Mouse (Mus musculus): ENCODE results near the gene H2-Ke6. TPM values are rescaled to one million over a fixed set of nuclear protein-coding genes. Genes with fewer than 3 reads are reported as not detected.
A peak's percentile ranks its signal among the peaks of the same experiment; 100 is the strongest.
"Not testable (repeated sequence)": the region's sequence is repeated elsewhere in the genome, so short reads cannot be mapped to it uniquely, and the experiment has no call there.

H2-Ke6 gene
- polyA plus RNA-seq, 1 experiment from 2014 or later, result 35.6 TPM

GRCm38 (mm10) chr17:33995651-33996050 lies 32.2 kb downstream of the H2-Ke6 start:
- WGBS (ENCODE audit: missing documents), result 82% methylated on average over 3 of the region's 3 CpGs
- no peak overlapping the region for H3K4me3 ChIP-seq (ENCODE audit: inconsistent target)
- H3K36me3 ChIP-seq (ENCODE audit: inconsistent target), result peaks cover 27% of the 10 kb centered on the region; the same call in 1 of the 2 replicates
- peaks cover 24% of the 10 kb centered on the region; the same call in 1 of the 2 replicates for H3K79me2 ChIP-seq (ENCODE audit: inconsistent target)
- no peak overlapping the region for H3K27ac ChIP-seq

GRCm38 (mm10) chr17:33994959-33995358 lies 32.9 kb downstream of the H2-Ke6 start:
- Histone ChIP-seq H3K79me2 (ENCODE audit: inconsistent target) (peaks cover 24% of the 10 kb centered on the region; the same call in 1 of the 2 replicates), H3K4me3 (ENCODE audit: inconsistent target) (no peak overlapping the region), H3K27ac (no peak overlapping the region), H3K36me3 (ENCODE audit: inconsistent target) (peaks cover 27% of the 10 kb centered on the region; the same call in 1 of the 2 replicates)
- 92% methylated on average over 8 of the region's 8 CpGs for WGBS (ENCODE audit: missing documents)

GRCm38 (mm10) chr17:33991788-33992664 lies 35.8 kb downstream of the H2-Ke6 start:
- Histone ChIP-seq H3K79me2 (ENCODE audit: inconsistent target) (no peaks in the 10 kb centered on the region), H3K27ac (no peak overlapping the region), H3K36me3 (ENCODE audit: inconsistent target) (peaks cover 14% of the 10 kb centered on the region; the same call in 1 of the 2 replicates), H3K4me3 (ENCODE audit: inconsistent target) (no peak overlapping the region)
- 37% methylated on average over 10 of the region's 10 CpGs for WGBS (ENCODE audit: missing documents)

DNA sequence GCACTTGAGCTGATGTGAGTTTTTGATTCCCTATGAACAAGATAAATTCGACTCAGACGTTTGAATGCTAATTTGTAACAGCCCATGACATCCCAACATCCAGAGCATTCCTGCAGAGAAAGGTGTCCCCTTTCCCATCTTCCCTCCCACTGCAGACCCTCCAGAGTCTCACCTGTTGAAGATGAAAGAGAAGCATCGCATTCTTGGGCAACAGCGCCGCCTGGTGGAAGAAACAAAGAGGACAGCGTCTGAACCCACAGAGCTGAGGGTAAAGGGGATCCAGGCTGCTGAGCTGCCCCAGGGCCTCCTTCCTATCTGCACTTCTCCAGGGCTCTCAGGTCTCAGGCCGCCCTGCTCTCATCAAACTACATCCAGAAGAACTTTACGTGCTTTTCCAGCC lies 45.7 kb downstream of the H2-Ke6 start:
- not testable (repeated sequence) for H3K36me3 ChIP-seq (ENCODE audit: inconsistent target)
- H3K27ac ChIP-seq, result peak overlapping the region; percentile 89; the same call in 1 of the 2 replicates
- peaks cover 12% of the 10 kb centered on the region; the same call in 1 of the 2 replicates for H3K79me2 ChIP-seq (ENCODE audit: inconsistent target)
- peak overlapping the region; percentile 54; the same call in 1 of the 2 replicates for H3K4me3 ChIP-seq (ENCODE audit: inconsistent target)
- WGBS (ENCODE audit: missing documents), result 12% methylated on average over 8 of the region's 8 CpGs

- H3K4me3 ChIP-seq (ENCODE audit: inconsistent target), result peak overlapping the region; percentile 54
- peak overlapping the region; percentile 89 for H3K27ac ChIP-seq
- under 1% methylated on average over 26 of the region's 27 CpGs for WGBS (ENCODE audit: missing documents)
- peaks cover 20% of the 10 kb centered on the region; the same call in 1 of the 2 replicates for H3K79me2 ChIP-seq (ENCODE audit: inconsistent target)
- not testable (repeated sequence) for H3K36me3 ChIP-seq (ENCODE audit: inconsistent target)
Observed at GRCm38 (mm10) chr17:33981192-33981909, 46.5 kb downstream of the H2-Ke6 start.

- Histone ChIP-seq H3K4me3 (ENCODE audit: inconsistent target) (no peak overlapping the region), H3K36me3 (ENCODE audit: inconsistent target) (peaks cover 3% of the 10 kb centered on the region), H3K79me2 (ENCODE audit: inconsistent target) (peaks cover 20% of the 10 kb centered on the region; the same call in 1 of the 2 replicates), H3K27ac (peak overlapping the region; percentile 89)
- 83% methylated on average over 19 of the region's 19 CpGs for WGBS (ENCODE audit: missing documents)
Observed at GRCm38 (mm10) chr17:33980181-33981035, 47.5 kb downstream of the H2-Ke6 start.

DNA sequence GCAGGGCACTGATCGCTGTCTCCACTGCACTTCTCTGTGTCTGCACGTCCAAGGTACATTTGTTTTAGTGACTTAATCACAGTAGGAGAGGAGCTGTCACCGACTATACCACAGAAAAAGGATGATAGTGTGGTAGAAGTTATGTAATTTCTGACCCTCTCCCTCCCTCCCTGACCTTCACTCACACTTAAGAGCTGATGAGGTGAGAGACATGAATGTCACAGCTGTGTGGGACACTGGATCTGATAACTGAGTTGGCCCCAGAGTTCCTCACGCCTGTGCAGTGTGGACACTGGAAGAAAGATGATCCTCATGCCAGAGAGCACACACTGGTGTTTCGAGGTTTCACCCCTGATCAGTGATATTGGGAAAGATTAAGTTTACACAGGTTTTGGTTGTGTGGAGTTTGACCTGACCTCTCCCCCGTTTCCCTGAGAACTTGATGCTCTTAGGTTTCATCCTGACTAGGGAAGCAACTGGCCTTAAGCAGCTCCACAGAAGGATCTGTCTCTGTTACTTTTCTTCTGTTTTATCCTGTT lies 48.3 kb downstream of the H2-Ke6 start:
- WGBS (ENCODE audit: missing documents), result 72% methylated on average over 6 of the region's 6 CpGs
- peak overlapping the region; percentile 89 for H3K27ac ChIP-seq
- peaks cover 20% of the 10 kb centered on the region; the same call in 1 of the 2 replicates for H3K79me2 ChIP-seq (ENCODE audit: inconsistent target)
- H3K36me3 ChIP-seq (ENCODE audit: inconsistent target), result peaks cover 11% of the 10 kb centered on the region
- no peak overlapping the region for H3K4me3 ChIP-seq (ENCODE audit: inconsistent target)

DNA sequence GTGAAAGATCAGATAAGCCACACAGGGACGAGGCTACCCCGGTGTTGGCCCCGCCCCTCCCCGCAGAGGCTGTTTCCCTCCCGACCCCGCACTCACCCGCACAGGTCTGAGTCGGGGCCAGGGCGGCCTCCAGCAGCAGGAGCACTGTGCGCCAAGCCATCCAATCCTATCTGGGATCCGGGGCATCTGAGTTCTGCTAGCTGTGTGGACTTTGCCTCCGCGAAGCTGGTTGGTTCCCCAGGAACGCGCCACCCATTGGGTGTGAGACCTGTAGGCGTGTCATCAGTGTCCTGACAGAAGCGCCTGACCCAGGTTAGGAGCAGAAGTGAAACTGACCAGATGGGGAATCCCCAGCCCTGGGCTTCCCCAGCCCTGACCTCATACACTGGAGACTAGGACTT lies 49.2 kb downstream of the H2-Ke6 start:
- Histone ChIP-seq H3K27ac (peak overlapping the region; percentile 89), H3K79me2 (ENCODE audit: inconsistent target) (peaks cover 20% of the 10 kb centered on the region; the same call in 1 of the 2 replicates), H3K4me3 (ENCODE audit: inconsistent target) (peak overlapping the region; percentile 68), H3K36me3 (ENCODE audit: inconsistent target) (peaks cover 17% of the 10 kb centered on the region)
- 1% methylated on average over 17 of the region's 17 CpGs for WGBS (ENCODE audit: missing documents)

DNA sequence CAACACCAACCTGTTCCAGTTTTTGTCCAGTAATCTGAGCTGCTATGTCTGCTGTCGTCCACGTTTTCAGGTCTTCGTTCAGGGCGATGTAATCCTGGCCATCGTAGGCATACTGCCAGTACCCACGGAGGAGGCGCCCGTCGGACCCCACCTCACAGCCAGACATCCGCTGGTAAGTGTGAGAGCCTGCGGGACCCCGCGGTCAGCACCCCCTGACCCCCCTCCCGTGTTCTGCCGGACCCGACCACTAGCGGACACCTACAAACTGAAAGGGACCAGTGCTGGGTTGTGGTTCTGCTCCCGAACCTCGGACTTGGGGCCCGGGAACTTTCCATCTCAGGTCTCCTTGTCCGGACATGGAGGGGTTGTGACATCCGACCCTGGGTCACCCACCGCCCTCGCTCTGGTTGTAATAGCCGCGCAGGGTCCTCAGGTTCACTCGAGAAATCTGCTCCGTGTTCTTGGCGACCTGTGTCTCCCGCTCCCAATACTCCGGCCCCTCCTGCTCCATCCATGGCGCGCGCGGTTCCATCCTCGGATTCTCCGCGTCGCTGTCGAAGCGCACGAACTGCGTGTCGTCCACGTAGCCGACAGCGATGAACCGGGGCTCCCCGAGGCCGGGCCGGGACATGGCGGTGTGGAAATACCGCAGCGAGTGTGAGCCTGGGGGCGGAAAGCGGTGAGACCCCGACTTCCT lies 49.9 kb downstream of the H2-Ke6 start:
- peak overlapping the region; percentile 68 for H3K4me3 ChIP-seq (ENCODE audit: inconsistent target)
- H3K27ac ChIP-seq, result peak overlapping the region; percentile 89
- peaks cover 20% of the 10 kb centered on the region; the same call in 1 of the 2 replicates for H3K79me2 ChIP-seq (ENCODE audit: inconsistent target)
- WGBS (ENCODE audit: missing documents), result 7% methylated on average over 56 of the region's 57 CpGs
- H3K36me3 ChIP-seq (ENCODE audit: inconsistent target), result peaks cover 17% of the 10 kb centered on the region

Other genes starting within 250 kb of the H2-Ke6 start
- 5.8 to 23.0 TPM (median 12.1 TPM) in 3 replicates for gene Angptl4, start 246.2 kb downstream of the H2-Ke6 start, polyA plus RNA-seq (2018)
- 5.5 to 10.9 TPM (median 9.8 TPM) in 3 replicates for gene Kank3, start 217.5 kb downstream of the H2-Ke6 start, polyA plus RNA-seq (2018)
- 746 to 2,425 TPM (median 1,878 TPM) in 3 replicates for gene Rps28, start 203.5 kb downstream of the H2-Ke6 start, polyA plus RNA-seq (2018)
- gene Ndufa7, start 203.5 kb downstream of the H2-Ke6 start, polyA plus RNA-seq (2018), result 105 to 236 TPM (median 213 TPM) in 3 replicates
- 2.0 to 5.0 TPM (median 4.1 TPM) in 3 replicates for gene Cd320, start 185.0 kb downstream of the H2-Ke6 start, polyA plus RNA-seq (2018)
- gene Gm7029, start 154.2 kb downstream of the H2-Ke6 start, polyA plus RNA-seq (2018), result not detected in 3 replicates
- gene Kifc1, start 137.4 kb downstream of the H2-Ke6 start, polyA plus RNA-seq (2018), result 1.3 to 6.1 TPM (median 2.3 TPM) in 3 replicates
- 1.8 TPM in 1 of 3 replicates, not detected in the others for gene Platr17, start 122.9 kb downstream of the H2-Ke6 start, polyA plus RNA-seq (2018)
- 32.1 to 95.9 TPM (median 50.6 TPM) in 3 replicates for gene Daxx, start 118.6 kb downstream of the H2-Ke6 start, polyA plus RNA-seq (2018)
- gene Tapbp, start 112.2 kb downstream of the H2-Ke6 start, polyA plus RNA-seq (2018), result 235 to 575 TPM (median 237 TPM) in 3 replicates
- gene Zbtb22, start 112.2 kb downstream of the H2-Ke6 start, polyA plus RNA-seq (2018), result 18.2 to 24.0 TPM (median 21.3 TPM) in 3 replicates
- 36.9 to 101 TPM (median 53.4 TPM) in 3 replicates for gene Rgl2, start 98.5 kb downstream of the H2-Ke6 start, polyA plus RNA-seq (2018)
- gene Pfdn6, start 87.7 kb downstream of the H2-Ke6 start, polyA plus RNA-seq (2018), result 39.8 to 92.0 TPM (median 50.8 TPM) in 3 replicates
- 10.9 to 27.3 TPM (median 11.8 TPM) in 3 replicates for gene Wdr46, start 87.4 kb downstream of the H2-Ke6 start, polyA plus RNA-seq (2018)
- gene B3galt4, start 76.6 kb downstream of the H2-Ke6 start, polyA plus RNA-seq (2018), result 4.0 to 11.7 TPM (median 6.8 TPM) in 3 replicates
- gene Vps52, start 72.2 kb downstream of the H2-Ke6 start, polyA plus RNA-seq (2018), result 30.3 to 39.3 TPM (median 30.5 TPM) in 3 replicates
- gene Rps18, start 72.1 kb downstream of the H2-Ke6 start, polyA plus RNA-seq (2018), result 829 to 1,952 TPM (median 1,389 TPM) in 3 replicates
- gene H2-K1, start 27.7 kb downstream of the H2-Ke6 start, polyA plus RNA-seq (2018), result 2,418 to 4,239 TPM (median 2,994 TPM) in 3 replicates
- 12.0 to 17.2 TPM (median 17.1 TPM) in 3 replicates for gene Ring1, start 3.4 kb downstream of the H2-Ke6 start, polyA plus RNA-seq (2018)
- 67.7 to 120 TPM (median 117 TPM) in 3 replicates for gene Slc39a7, start 3.6 kb upstream of the H2-Ke6 start, polyA plus RNA-seq (2018)
- 15.5 to 33.4 TPM (median 20.0 TPM) in 3 replicates for gene Rxrb, start 3.8 kb upstream of the H2-Ke6 start, polyA plus RNA-seq (2018)
- 0.79 to 1.6 TPM (median 1.2 TPM) in 3 replicates for gene Col11a2, start 11.4 kb upstream of the H2-Ke6 start, polyA plus RNA-seq (2018)
- gene H2-Oa, start 64.3 kb upstream of the H2-Ke6 start, polyA plus RNA-seq (2018), result 0.25 to 1.4 TPM (median 0.62 TPM) in 3 replicates
- gene H2-DMa, start 91.5 kb upstream of the H2-Ke6 start, polyA plus RNA-seq (2018), result 19.1 to 57.0 TPM (median 47.3 TPM) in 3 replicates
- gene Brd2, start 94.6 kb upstream of the H2-Ke6 start, polyA plus RNA-seq (2018), result 130 to 435 TPM (median 155 TPM) in 3 replicates
- 1.2 to 2.2 TPM (median 1.8 TPM) in 3 replicates for gene H2-DMb2, start 115.2 kb upstream of the H2-Ke6 start, polyA plus RNA-seq (2018)
- gene H2-DMb1, start 125.0 kb upstream of the H2-Ke6 start, polyA plus RNA-seq (2018), result 26.4 to 54.6 TPM (median 34.2 TPM) in 3 replicates
- gene Tap1, start 159.5 kb upstream of the H2-Ke6 start, polyA plus RNA-seq (2018), result 42.0 to 121 TPM (median 79.2 TPM) in 3 replicates
- 38.9 to 88.0 TPM (median 49.9 TPM) in 3 replicates for gene Psmb9, start 159.7 kb upstream of the H2-Ke6 start, polyA plus RNA-seq (2018)
- gene Psmb8, start 169.7 kb upstream of the H2-Ke6 start, polyA plus RNA-seq (2018), result 147 to 329 TPM (median 288 TPM) in 3 replicates
- gene Tap2, start 175.5 kb upstream of the H2-Ke6 start, polyA plus RNA-seq (2018), result 26.1 to 58.7 TPM (median 37.6 TPM) in 3 replicates
- 0.15 to 0.41 TPM (median 0.33 TPM) in 3 replicates for gene H2-Ob, start 210.8 kb upstream of the H2-Ke6 start, polyA plus RNA-seq (2018)
- 88.0 to 180 TPM (median 145 TPM) in 3 replicates for gene H2-Ab1, start 229.6 kb upstream of the H2-Ke6 start, polyA plus RNA-seq (2018)

Measured in macrophage (primary cell).